Mouse (Mus musculus) spleen, adult 2 months (tissue): ENCODE measurements around the gene Itpr1.

Experiments
- CTCF ChIP-seq: fragments of 200-500 bp; IDR thresholded peaks from 2 replicates; pipeline ENCODE4 v1.5.1; 2011; ENCODE audit warnings: mild to moderate bottlenecking, inconsistent platforms; ENCODE audit not compliant: insufficient read depth, insufficient read length, insufficient replicate concordance; ENCODE audit errors: extremely low read depth
- POLR2A ChIP-seq: fragments of 200-500 bp; IDR thresholded peaks from 2 replicates; pipeline ENCODE4 v1.6.1; 2011; ENCODE audit warnings: low read depth, low read length, inconsistent platforms

GRCm38 (mm10) chr6:108246369-108247085, 33.6 kb downstream of the Itpr1 start:
- no peak for TF ChIP-seq POLR2A
- TF ChIP-seq CTCF = no peak
